Mouse (Mus musculus): ENCODE data around the gene Sdcbp2. TPM values are rescaled to one million over a fixed set of nuclear protein-coding genes. Genes with fewer than 3 reads are reported as not detected.

Sdcbp2 gene
- total RNA-seq (2015; ENCODE audit: low replicate concordance) (not detected in 2 replicates), total RNA-seq (2017; ENCODE audit: low replicate concordance) (not detected in 2 replicates)

DNA sequence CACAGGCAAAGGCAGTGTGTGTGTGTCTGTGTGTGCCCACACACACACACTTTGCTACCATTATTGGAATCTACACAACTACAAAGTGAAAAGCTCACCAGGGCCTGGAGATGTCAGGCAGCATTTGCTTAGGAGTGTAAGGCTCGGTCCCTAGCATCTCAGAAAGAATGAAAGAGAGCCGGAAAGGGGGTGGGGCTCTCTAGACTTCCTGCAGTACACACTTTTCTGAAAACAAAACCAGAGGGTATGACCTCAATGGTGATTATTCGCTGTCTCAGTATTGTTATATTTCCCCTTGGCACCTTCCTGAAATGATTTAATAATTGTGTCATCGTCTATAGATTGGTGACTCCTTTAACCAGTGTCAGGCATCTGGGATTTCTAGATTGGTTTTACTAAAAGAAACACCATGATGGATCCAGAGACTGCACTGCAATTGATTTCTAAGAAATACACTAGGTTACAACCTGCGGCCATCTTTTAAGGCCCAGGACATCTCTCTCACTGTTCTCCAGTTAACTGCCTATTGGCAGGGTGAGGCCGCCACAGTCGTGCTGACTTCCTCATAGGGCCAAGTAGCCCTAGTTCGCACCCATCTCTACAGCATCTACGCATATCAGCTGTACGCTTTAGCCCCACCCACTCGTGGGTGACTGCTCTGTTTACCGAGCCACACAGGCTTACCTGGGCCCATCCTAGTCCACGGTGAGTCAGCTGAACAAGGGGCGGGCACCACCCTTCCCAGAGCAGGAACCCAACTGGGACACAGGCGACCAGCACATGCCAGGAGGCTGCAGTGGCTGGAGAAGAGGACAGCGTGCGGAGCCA lies at the start of gene Sdcbp2:
Gene Sdcbp2, plus strand, starts transcription at position 750 of the 828 bp plus-strand sequence.
- no peak for ATAC-seq (replicated peaks; ENCODE audit: low FRiP score, poor library complexity, severe bottlenecking)

GRCm38 (mm10) chr2:151524324-151525041 lies 47.9 kb upstream of the Sdcbp2 start:
- no peak for ATAC-seq (replicated peaks; ENCODE audit: low FRiP score, poor library complexity, severe bottlenecking)

GRCm38 (mm10) chr2:151525520-151525919 lies 46.9 kb upstream of the Sdcbp2 start:
- ATAC-seq (replicated peaks; ENCODE audit: low FRiP score, poor library complexity, severe bottlenecking), result no peak

GRCm38 (mm10) chr2:151528066-151528465 lies 44.4 kb upstream of the Sdcbp2 start:
- no peak for ATAC-seq (replicated peaks; ENCODE audit: low FRiP score, poor library complexity, severe bottlenecking)

- no peak for ATAC-seq (replicated peaks; ENCODE audit: low FRiP score, poor library complexity, severe bottlenecking)
These were observed 43.3 kb upstream of the Sdcbp2 start for GRCm38 (mm10) chr2:151529169-151529568.

GRCm38 (mm10) chr2:151530378-151531230 lies 41.8 kb upstream of the Sdcbp2 start:
- no peak for ATAC-seq (replicated peaks; ENCODE audit: low FRiP score, poor library complexity, severe bottlenecking)

DNA sequence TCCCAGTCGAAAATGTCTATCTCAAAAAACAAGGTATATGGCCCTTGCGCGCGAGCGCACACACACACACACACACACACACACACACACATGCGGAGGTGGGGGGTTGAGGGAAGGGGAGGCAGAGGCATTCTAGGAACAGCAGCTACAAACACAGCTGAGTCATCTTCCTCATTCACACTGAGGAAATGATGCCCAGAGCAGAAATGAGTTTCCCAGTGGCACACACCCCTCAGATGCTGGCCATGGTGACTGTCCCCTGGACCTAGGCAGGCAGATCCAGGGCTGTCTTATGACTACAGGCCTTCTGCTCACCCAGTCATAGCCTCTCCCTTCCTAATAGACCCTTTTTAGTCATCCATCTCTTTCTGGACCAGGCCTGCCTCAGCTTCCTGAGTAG lies 38.8 kb upstream of the Sdcbp2 start:
- no peak for ATAC-seq (replicated peaks; ENCODE audit: low FRiP score, poor library complexity, severe bottlenecking)

DNA sequence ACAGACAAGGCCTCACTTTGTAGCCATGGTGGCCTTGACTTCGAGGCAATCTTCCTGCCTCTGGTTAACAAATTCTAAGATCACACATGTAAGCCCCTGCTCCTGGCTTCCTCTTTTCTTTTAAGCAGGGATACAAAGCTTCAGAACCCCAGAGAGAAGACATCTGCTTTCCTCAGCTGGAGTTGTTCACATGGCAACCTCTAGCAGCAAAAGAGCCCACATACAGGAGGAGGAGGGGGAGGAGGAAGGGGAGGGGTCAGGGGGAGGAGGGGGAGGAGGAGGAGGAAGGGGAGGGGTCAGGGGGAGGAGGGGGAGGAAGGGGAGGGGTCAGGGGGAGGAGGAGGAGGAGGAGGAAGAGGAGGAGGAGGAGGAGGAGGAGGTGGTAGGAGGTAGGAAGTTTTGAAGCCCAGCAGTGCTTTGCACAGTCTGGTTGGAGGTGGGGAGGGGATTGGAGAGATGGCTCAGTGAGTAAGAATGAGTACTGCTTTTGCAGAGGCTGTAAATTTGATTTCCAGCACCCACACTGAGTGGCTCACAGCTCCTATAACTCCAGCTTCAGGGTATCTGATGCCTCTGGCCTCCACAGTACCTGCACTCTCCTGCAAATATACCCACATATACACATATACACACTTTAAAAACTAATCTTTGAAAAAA lies 36.3 kb upstream of the Sdcbp2 start:
- no peak for ATAC-seq (replicated peaks; ENCODE audit: low FRiP score, poor library complexity, severe bottlenecking)

DNA sequence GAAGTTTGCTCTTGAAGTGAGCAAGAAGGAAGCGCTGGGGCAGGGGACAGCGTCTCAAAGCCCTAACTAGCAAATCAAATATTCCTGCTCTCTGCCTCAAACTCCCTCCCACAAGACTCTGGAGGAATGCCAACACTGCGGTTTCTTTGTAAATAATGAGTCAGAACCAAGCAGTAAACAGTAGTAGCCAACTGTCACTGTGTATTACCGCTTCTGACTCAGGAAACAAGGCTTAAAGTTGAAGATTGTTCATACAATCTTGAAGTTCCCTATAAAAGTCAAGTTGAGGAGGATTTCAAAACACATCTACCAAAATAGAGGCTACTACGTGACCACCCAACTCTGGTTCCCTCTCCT lies 35.8 kb upstream of the Sdcbp2 start:
- ATAC-seq (replicated peaks; ENCODE audit: low FRiP score, poor library complexity, severe bottlenecking), result no peak

DNA sequence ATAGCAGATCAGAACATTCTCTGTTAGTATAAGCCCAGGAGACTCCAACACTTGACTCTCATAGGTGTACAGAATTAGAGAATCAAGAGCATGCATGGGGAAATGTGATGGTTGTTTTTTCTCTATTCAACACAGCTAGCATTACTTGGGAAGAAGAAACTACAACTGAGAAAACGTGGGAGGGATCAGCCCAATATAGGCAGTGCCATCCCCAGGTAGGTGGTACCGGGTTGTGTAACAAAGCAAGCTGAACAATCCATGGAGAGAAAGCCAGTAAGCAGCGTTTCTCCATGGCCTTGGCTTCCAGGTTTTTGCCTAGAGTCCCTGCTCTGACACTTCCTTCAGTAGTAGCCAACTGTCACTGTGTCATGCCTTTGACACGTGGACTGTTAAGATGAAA lies 33.8 kb upstream of the Sdcbp2 start:
- no peak for ATAC-seq (replicated peaks; ENCODE audit: low FRiP score, poor library complexity, severe bottlenecking)

GRCm38 (mm10) chr2:151542323-151543062 lies 29.9 kb upstream of the Sdcbp2 start, which contains the start of gene Fkbp1a:
Gene Fkbp1a, plus strand, starts transcription at chr2:151542483.
- no peak for ATAC-seq (replicated peaks; ENCODE audit: low FRiP score, poor library complexity, severe bottlenecking)

GRCm38 (mm10) chr2:151543063-151543895 lies 29.1 kb upstream of the Sdcbp2 start:
- no peak for ATAC-seq (replicated peaks; ENCODE audit: low FRiP score, poor library complexity, severe bottlenecking)

DNA sequence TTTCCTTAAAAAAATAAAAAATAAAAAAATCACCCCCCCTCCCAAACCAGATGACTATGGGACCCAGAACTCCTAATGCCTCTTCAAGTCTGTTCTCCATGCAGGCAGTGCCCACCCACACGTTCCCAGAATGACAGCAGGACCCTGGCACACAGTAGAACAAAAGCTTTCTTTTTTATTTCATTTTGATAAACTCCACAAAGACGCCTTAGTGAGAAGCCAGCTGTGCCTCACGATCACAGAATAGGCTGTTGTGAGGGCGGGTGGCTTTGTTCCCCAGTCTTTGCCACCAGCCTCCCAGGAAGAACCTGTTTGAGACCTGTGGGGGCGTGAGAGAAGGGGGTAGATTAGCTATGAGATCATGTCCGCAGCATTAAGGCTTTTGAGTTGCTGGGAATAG lies 27.7 kb upstream of the Sdcbp2 start:
- no peak for ATAC-seq (replicated peaks; ENCODE audit: low FRiP score, poor library complexity, severe bottlenecking)

- ATAC-seq (replicated peaks; ENCODE audit: low FRiP score, poor library complexity, severe bottlenecking), result no peak
These were observed 25.9 kb upstream of the Sdcbp2 start for GRCm38 (mm10) chr2:151546571-151546970.

DNA sequence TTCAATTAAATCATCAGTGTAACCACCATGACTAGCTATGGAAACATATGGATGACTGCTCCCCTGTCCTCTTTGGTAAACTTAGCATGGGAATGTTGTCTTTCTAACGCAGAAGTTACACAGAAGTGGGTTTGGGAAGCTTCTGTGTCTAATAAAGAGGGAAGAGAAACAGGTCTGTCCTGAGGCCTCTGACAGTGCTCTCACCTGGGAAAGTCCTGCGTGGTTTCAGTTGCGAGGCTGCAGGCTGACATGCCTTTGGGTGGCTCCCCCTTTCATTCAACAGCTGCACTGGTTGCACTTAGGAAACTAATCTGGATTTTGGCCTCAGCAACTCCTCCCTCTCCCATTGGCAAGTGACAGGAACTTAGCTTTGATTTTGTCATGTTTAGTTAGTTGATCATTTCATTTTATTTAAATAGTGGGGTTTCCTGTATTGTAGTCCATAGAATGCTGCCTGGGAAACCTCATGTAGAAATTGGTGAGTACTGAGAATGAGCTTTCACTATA lies 22.8 kb upstream of the Sdcbp2 start:
- no peak for ATAC-seq (replicated peaks; ENCODE audit: low FRiP score, poor library complexity, severe bottlenecking)

GRCm38 (mm10) chr2:151562930-151563921 lies 9.2 kb upstream of the Sdcbp2 start:
- no peak for ATAC-seq (replicated peaks; ENCODE audit: low FRiP score, poor library complexity, severe bottlenecking)

GRCm38 (mm10) chr2:151564006-151564405 lies 8.4 kb upstream of the Sdcbp2 start:
- no peak for ATAC-seq (replicated peaks; ENCODE audit: low FRiP score, poor library complexity, severe bottlenecking)

Measured in erythroid progenitor cell, adult 5-6 weeks (primary cell).